Mouse (Mus musculus) liver, embryonic 11.5 days (tissue): ENCODE measurements around the gene 4930433I11Rik. TPM values are rescaled to one million over a fixed set of nuclear protein-coding genes. Genes with fewer than 3 reads are reported as not detected.
"Not testable (repeated sequence)": the region's sequence is repeated elsewhere in the genome, so short reads cannot be mapped to it uniquely, and the experiment has no call there.

Experiments
- ATAC-seq: fragments of 200-750 bp; cut with Nextera tagmentation; replicated peaks from 2 replicates; pipeline ENCODE4 v1.8.0; 2017; ENCODE audit warnings: moderate number of reproducible peaks, mild to moderate bottlenecking, moderate TSS enrichment, moderate library complexity; ENCODE audit not compliant: low FRiP score
- DNase-seq: peaks from one replicate; pipeline ENCODE4 v3.0.0-alpha.2; 2017; ENCODE audit warnings: low spot score
- H3K27ac ChIP-seq: fragments of 300-500 bp; sonication (generic); 2 replicates; pipeline ENCODE4 v1.5.1; 2014; ENCODE audit warnings: mild to moderate bottlenecking, low read depth, low read length, control low read depth
- H3K27me3 ChIP-seq: fragments of 300-500 bp; sonication (generic); replicated peaks from 2 replicates; pipeline ENCODE4 v1.6.1; 2014; ENCODE audit warnings: low read length, mixed read lengths; ENCODE audit not compliant: control insufficient read depth, insufficient read depth
- H3K36me3 ChIP-seq: fragments of 300-500 bp; sonication (generic); 2 replicates; pipeline ENCODE4 v1.6.1; 2014; ENCODE audit warnings: mild to moderate bottlenecking, low read length, moderate library complexity, mixed read lengths; ENCODE audit not compliant: control insufficient read depth, insufficient read depth
- H3K4me1 ChIP-seq: fragments of 300-500 bp; sonication (generic); replicated peaks from 2 replicates; pipeline ENCODE4 v1.6.1; 2014; ENCODE audit warnings: low read length, mixed read lengths; ENCODE audit not compliant: control insufficient read depth, insufficient read depth
- H3K4me2 ChIP-seq: fragments of 300-500 bp; sonication (generic); 2 replicates; pipeline ENCODE4 v1.6.1; 2014; ENCODE audit warnings: mild to moderate bottlenecking, control low read depth, moderate library complexity
- H3K4me3 ChIP-seq: fragments of 300-500 bp; sonication (generic); 2 replicates; pipeline ENCODE4 v1.5.1; 2014; ENCODE audit warnings: low read depth, low read length, control low read depth
- H3K9ac ChIP-seq: fragments of 300-500 bp; sonication (generic); 2 replicates; pipeline ENCODE4 v1.6.1; 2014; ENCODE audit warnings: low read depth, low read length, control low read depth
- H3K9me3 ChIP-seq: fragments of 300-500 bp; sonication (generic); 2 replicates; pipeline ENCODE4 v1.6.1; 2016; ENCODE audit warnings: low read length, inconsistent platforms, mixed read lengths; ENCODE audit not compliant: control insufficient read depth
- WGBS: fragments of 180-500 bp; shearing (Covaris S2); extraction: QIAGEN DNeasy Blood & Tissue Kit; methylation state at CpG from one replicate; pipeline ENCODE4 v1.1.7; 2014; 5-methylcytosine and 5-hydroxymethylcytosine counted together
- polyA plus RNA-seq: library from polyadenylated mRNA; unstranded; fragments of >200 nt; fragmentation: Nextera tagmentation; extraction: Ambion mirVana; gene quantifications from 2 replicates; pipeline ENCODE4 v1.2.1, GENCODE M21; 2014

Gene 4930433I11Rik
- not detected in 2 replicates for polyA plus RNA-seq

GRCm38 (mm10) chr7:40987243-40987642, at the start of gene 4930433I11Rik:
Gene 4930433I11Rik, plus strand, starts transcription at chr7:40987543.
- no peaks in the 10 kb centered on the region for H3K9me3 ChIP-seq
- no peaks in the 10 kb centered on the region for H3K4me1 ChIP-seq
- H3K27ac ChIP-seq = no peak within 1 kb of the TSS
- no peaks in the 10 kb centered on the region for H3K36me3 ChIP-seq
- no peak for DNase-seq
- H3K4me3 ChIP-seq = no peak within 1 kb of the TSS
- WGBS = 74% methylated on average over 1 of the region's 1 CpGs
- no peak for ATAC-seq
- no peak within 1 kb of the TSS for H3K9ac ChIP-seq
- H3K27me3 ChIP-seq = no peaks in the 10 kb centered on the region
- H3K4me2 ChIP-seq = no peak within 1 kb of the TSS

GRCm38 (mm10) chr7:40939371-40939770, 48.0 kb upstream of the 4930433I11Rik start:
- Histone ChIP-seq H3K9me3 (no peaks in the 10 kb centered on the region), H3K4me2 (no peak overlapping the region), H3K4me3 (no peak overlapping the region), H3K27me3 (no peaks in the 10 kb centered on the region), H3K9ac (no peak overlapping the region), H3K27ac (no peak overlapping the region), H3K36me3 (no peaks in the 10 kb centered on the region), H3K4me1 (no peaks in the 10 kb centered on the region)
- WGBS = 94% methylated on average over 1 of the region's 1 CpGs
- DNase-seq (no peak), ATAC-seq (no peak)

GRCm38 (mm10) chr7:40942233-40942935, 45.0 kb upstream of the 4930433I11Rik start:
- Histone ChIP-seq H3K9ac (no peak overlapping the region), H3K4me1 (no peaks in the 10 kb centered on the region), H3K27me3 (no peaks in the 10 kb centered on the region), H3K9me3 (no peaks in the 10 kb centered on the region), H3K36me3 (no peaks in the 10 kb centered on the region), H3K4me3 (no peak overlapping the region), H3K4me2 (no peak overlapping the region), H3K27ac (no peak overlapping the region)
- ATAC-seq (no peak), DNase-seq (no peak)
- 49% methylated on average over 3 of the region's 3 CpGs for WGBS

GRCm38 (mm10) chr7:41032419-41032818, 45.1 kb downstream of the 4930433I11Rik start, which contains the start of gene Gm4884:
Gene Gm4884, plus strand, starts transcription at chr7:41032719.
- not testable (repeated sequence) for H3K9me3 ChIP-seq, DNase-seq, H3K36me3 ChIP-seq, ATAC-seq, H3K4me3 ChIP-seq, H3K27me3 ChIP-seq, H3K9ac ChIP-seq, H3K27ac ChIP-seq, H3K4me1 ChIP-seq, H3K4me2 ChIP-seq
- 88% methylated on average over 1 of the region's 1 CpGs for WGBS

GRCm38 (mm10) chr7:41044058-41044457, 56.7 kb downstream of the 4930433I11Rik start:
- H3K4me1 ChIP-seq, H3K4me2 ChIP-seq, H3K9ac ChIP-seq, DNase-seq, H3K36me3 ChIP-seq, H3K9me3 ChIP-seq, H3K27ac ChIP-seq, H3K4me3 ChIP-seq, H3K27me3 ChIP-seq, ATAC-seq: not testable (repeated sequence)
- WGBS = 60% methylated on average over 3 of the region's 3 CpGs

Other genes starting within 250 kb of the 4930433I11Rik start
- gene Vstm2b, start 89.2 kb upstream of the 4930433I11Rik start, polyA plus RNA-seq = 0.36 and 0.99 TPM in 2 replicates
- not detected in 2 replicates for gene Gm4884, start 45.2 kb downstream of the 4930433I11Rik start, polyA plus RNA-seq
- not detected in 2 replicates for gene Gm5592, start 166.3 kb downstream of the 4930433I11Rik start, polyA plus RNA-seq